Mouse (Mus musculus) myocyte (in vitro differentiated cells): ENCODE results near the gene Ppp3ca.

Source experiments
- CEBPB ChIP-seq: IDR thresholded peaks from 2 replicates; pipeline ENCODE4 v1.6.1; 2011; ENCODE audit warnings: mild to moderate bottlenecking, moderate library complexity; ENCODE audit not compliant: poor library complexity, insufficient read depth, severe bottlenecking
- E2F4 ChIP-seq: IDR thresholded peaks from one replicate; pipeline ENCODE4 v1.6.1; 2011; ENCODE audit warnings: mild to moderate bottlenecking, control low read depth, moderate library complexity; ENCODE audit not compliant: insufficient read depth
- MAX ChIP-seq: IDR thresholded peaks from one replicate; pipeline ENCODE4 v1.6.1; 2011; ENCODE audit warnings: low read depth, mild to moderate bottlenecking, control low read depth
- MYOD1 ChIP-seq, 3 experiments: IDR thresholded peaks; one replicate each; pipeline ENCODE4 v1.6.1; 2011; ENCODE audit warnings: control low read depth in 2 of 3, low read depth in 2 of 3, mild to moderate bottlenecking in 2 of 3, moderate library complexity in 1 of 3; ENCODE audit not compliant: insufficient read length in 2 of 3, control insufficient read depth in 1 of 3
- MYOG ChIP-seq, 3 experiments: IDR thresholded peaks; one replicate each; pipeline ENCODE4 v1.6.1; 2011; ENCODE audit warnings: control low read depth in 2 of 3, low read depth in 2 of 3, mild to moderate bottlenecking in 2 of 3; ENCODE audit not compliant: insufficient read length in 2 of 3, control insufficient read depth in 1 of 3, insufficient read depth in 1 of 3
- POLR2A ChIP-seq: IDR thresholded peaks from one replicate; pipeline ENCODE4 v1.6.1; 2011; ENCODE audit warnings: low read depth, mild to moderate bottlenecking, control low read depth, moderate library complexity; ENCODE audit not compliant: insufficient read length
- POLR2AphosphoS2 ChIP-seq: IDR thresholded peaks from one replicate; pipeline ENCODE4 v1.6.1; 2011; ENCODE audit warnings: low read depth, control low read depth; ENCODE audit not compliant: insufficient read length
- REST ChIP-seq: IDR thresholded peaks from one replicate; pipeline ENCODE4 v1.6.1; 2011; ENCODE audit warnings: mild to moderate bottlenecking, control low read depth, moderate library complexity; ENCODE audit not compliant: insufficient read depth, insufficient read length
- SRF ChIP-seq: IDR thresholded peaks from one replicate; pipeline ENCODE4 v1.6.1; 2011; ENCODE audit warnings: low read depth; ENCODE audit not compliant: control insufficient read depth, insufficient read length
- TCF12 ChIP-seq: IDR thresholded peaks from one replicate; pipeline ENCODE4 v1.6.1; 2011; ENCODE audit warnings: mild to moderate bottlenecking, control low read depth; ENCODE audit not compliant: poor library complexity, insufficient read depth, severe bottlenecking
- USF1 ChIP-seq: IDR thresholded peaks from one replicate; pipeline ENCODE4 v1.6.1; 2011; ENCODE audit warnings: low read depth, mild to moderate bottlenecking, control low read depth, moderate library complexity

GRCm38 (mm10) chr3:136668072-136668471, 1.9 kb upstream of the Ppp3ca start:
- no peak for TF ChIP-seq USF1
- no peak for TF ChIP-seq POLR2A
- no peak for TF ChIP-seq CEBPB
- TF ChIP-seq E2F4: no peak
- no peak for TF ChIP-seq MAX
- TF ChIP-seq TCF12: no peak
- no peak for TF ChIP-seq MYOD1 (IDR thresholded peaks at IDR 0.05; ENCODE audit: control insufficient read depth in 1 of 3, insufficient read length in 2 of 3, low read depth in 2 of 3)
- TF ChIP-seq SRF: no peak
- TF ChIP-seq REST: no peak
- no peak for TF ChIP-seq MYOG (IDR thresholded peaks at IDR 0.05; ENCODE audit: control insufficient read depth in 1 of 3, insufficient read depth in 1 of 3, insufficient read length in 2 of 3, low read depth in 2 of 3)
- no peak for TF ChIP-seq POLR2AphosphoS2
